Mouse (Mus musculus) testis, adult 2 months (tissue): ENCODE measurements at regions not wholly inside any gene's neighbourhood (a gene's known extent, or its start where the extent isn't known, plus 50 kb on each side); places are given as distances from the start of the nearest gene placed in this dataset.

Source experiments
- H3K27ac ChIP-seq: fragments of 200-500 bp; 2 replicates; pipeline ENCODE4 v1.5.1; 2012; ENCODE audit warnings: low read depth, low read length; ENCODE audit not compliant: control insufficient read depth, insufficient read depth
- H3K27me3 ChIP-seq: fragments of 200-500 bp; 2 replicates; pipeline ENCODE4 v1.6.1; 2012; ENCODE audit warnings: mild to moderate bottlenecking, low read length, moderate library complexity; ENCODE audit not compliant: control insufficient read depth, insufficient read depth
- H3K36me3 ChIP-seq: fragments of 200-500 bp; 2 replicates; pipeline ENCODE4 v1.6.1; 2012; ENCODE audit warnings: mild to moderate bottlenecking, low read length; ENCODE audit not compliant: control insufficient read depth, insufficient read depth
- H3K4me1 ChIP-seq: fragments of 200-500 bp; 2 replicates; pipeline ENCODE4 v1.6.1; 2012; ENCODE audit warnings: low read length; ENCODE audit not compliant: control insufficient read depth, insufficient read depth
- H3K4me3 ChIP-seq: fragments of 200-500 bp; 2 replicates; pipeline ENCODE4 v1.5.1; 2012; ENCODE audit warnings: low read depth, mild to moderate bottlenecking, low read length, moderate library complexity, mixed read lengths; ENCODE audit not compliant: control insufficient read depth
- CTCF ChIP-seq: fragments of 200-500 bp; IDR thresholded peaks from 2 replicates; pipeline ENCODE4 v1.5.1; 2012; ENCODE audit warnings: low read depth, mild to moderate bottlenecking, inconsistent platforms, low read length, moderate library complexity; ENCODE audit not compliant: control insufficient read depth, insufficient read depth, insufficient replicate concordance
- POLR2A ChIP-seq: fragments of 200-500 bp; IDR thresholded peaks from 2 replicates; pipeline ENCODE4 v1.6.1; 2012; ENCODE audit warnings: low read depth, mild to moderate bottlenecking, inconsistent platforms, low read length, moderate library complexity; ENCODE audit not compliant: control insufficient read depth

DNA sequence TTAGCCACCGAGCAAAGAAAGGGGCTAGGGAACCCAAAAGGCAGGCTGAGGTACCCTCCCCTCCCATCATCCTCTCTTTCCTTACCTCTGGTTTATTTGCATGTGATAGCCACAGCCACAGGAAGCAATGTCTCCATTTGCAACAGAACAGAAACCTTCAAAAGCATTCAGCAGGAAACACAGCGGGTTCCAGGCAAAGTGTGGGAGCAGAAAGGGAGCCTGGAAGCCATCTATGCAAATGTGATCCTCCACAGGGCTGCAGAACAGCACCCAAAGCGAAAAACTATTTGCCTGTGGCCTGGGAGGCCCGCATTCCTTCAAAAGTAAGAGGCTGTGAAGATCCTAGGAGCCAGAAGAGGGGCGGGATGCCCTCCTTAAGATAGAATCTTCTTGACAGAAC lies 177.6 kb downstream of the Sox9 start:
- Histone ChIP-seq H3K27ac (no peak overlapping the region), H3K27me3 (no peaks in the 10 kb centered on the region)
- TF ChIP-seq CTCF (no peak), POLR2A (no peak)

DNA sequence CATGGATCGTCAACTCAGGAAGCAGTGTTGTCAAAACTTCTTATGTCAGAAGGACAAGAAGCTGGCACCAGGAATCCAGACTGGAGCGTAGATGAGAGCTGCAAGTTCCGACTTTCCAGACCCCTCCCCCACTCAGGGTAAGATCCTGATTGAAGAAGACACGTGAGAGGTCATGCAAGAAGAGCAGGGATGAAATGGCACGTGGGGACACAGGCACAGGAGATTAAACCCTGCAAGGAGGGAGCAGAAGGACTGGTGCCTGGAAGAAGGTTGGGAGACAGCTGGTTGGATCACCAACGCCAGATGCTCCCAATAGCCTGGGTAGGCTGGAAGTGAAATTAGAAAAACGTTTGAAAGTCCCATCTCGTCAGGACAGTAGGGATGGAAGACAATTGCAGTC lies 191.3 kb downstream of the Sox9 start:
- no peak overlapping the region for H3K4me3 ChIP-seq
- no peak overlapping the region for H3K27ac ChIP-seq
- H3K27me3 ChIP-seq: no peaks in the 10 kb centered on the region
- H3K4me1 ChIP-seq: no peaks in the 10 kb centered on the region
- no peak for TF ChIP-seq CTCF
- TF ChIP-seq POLR2A: no peak
- no peaks in the 10 kb centered on the region for H3K36me3 ChIP-seq

More for the DNA sequence above, 177.6 kb downstream of the Sox9 start:
- Histone ChIP-seq H3K4me3 (peak overlapping the region; percentile 75), H3K4me1 (no peaks in the 10 kb centered on the region), H3K36me3 (no peaks in the 10 kb centered on the region)

DNA sequence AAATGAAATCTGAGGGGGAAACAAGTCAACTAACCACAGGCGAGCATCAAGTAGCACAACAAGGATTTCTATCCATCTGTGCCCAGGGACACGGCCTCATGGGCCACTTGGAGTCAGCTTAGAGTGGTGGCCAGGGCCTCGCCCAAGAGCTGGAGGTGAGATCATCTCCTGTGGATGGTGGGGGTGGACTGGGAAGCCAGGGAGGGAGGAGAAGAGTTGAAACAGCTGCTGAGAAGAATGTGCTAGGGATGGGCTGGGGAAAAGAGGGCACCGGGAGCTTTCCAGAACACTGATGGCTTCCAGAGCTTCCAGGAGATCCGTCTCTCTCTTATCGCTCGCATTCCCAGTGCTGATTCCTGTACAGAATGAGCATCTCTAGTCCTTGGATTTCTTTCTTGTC lies 192.9 kb downstream of the Sox9 start:
- TF ChIP-seq CTCF (no peak), POLR2A (no peak)
- Histone ChIP-seq H3K36me3 (no peaks in the 10 kb centered on the region), H3K27me3 (no peaks in the 10 kb centered on the region), H3K4me3 (no peak overlapping the region), H3K27ac (no peak overlapping the region), H3K4me1 (no peaks in the 10 kb centered on the region)

DNA sequence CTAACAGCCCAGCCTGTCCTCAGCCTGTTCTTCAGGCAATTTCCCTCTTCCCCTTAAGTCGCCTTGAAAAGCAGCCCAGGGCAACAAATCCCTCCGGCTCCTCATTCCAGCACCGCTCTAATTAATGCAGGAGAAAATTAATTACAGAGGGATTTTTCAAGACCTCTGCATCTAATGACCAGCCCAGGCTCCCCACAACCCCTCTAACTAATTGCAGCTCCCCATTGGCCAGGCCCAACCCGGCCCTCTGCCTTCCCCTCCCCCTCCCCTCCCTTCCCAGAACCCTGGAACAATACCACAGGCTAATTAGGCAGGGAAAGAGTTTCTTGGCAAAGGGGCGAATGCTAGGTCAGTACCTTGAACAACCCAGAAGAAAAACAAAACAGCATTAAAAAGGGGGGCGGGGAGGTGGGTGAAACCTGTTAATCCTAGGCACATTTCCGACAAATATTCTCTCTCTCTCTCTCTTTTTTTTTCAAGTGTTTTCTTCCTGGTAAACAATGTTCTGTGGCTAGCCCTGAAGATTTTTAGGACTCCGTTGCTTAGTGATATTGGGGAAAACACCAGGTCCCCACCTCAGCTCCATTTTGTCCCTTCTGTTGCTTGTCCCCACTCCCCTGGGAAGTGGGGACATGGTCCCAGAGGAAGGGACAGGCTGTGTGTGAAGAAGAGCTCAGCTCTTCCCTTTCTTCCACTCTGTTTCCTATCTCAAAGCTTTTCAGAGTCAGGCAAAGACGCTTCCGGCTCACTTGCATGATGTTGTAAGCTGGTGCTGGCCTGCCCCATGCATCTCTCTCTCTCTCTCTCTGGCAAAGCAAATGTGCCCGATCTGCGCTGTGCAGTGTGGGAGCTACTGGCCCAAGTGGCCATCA lies 195.1 kb downstream of the Sox9 start:
- H3K4me3 ChIP-seq: no peak overlapping the region
- no peaks in the 10 kb centered on the region for H3K36me3 ChIP-seq
- no peaks in the 10 kb centered on the region for H3K4me1 ChIP-seq
- H3K27me3 ChIP-seq: no peaks in the 10 kb centered on the region
- H3K27ac ChIP-seq: no peak overlapping the region
- TF ChIP-seq POLR2A (no peak), CTCF (no peak)

GRCm38 (mm10) chr11:112978884-112979283 lies 196.9 kb downstream of the Sox9 start:
- no peak overlapping the region for H3K4me3 ChIP-seq
- no peaks in the 10 kb centered on the region; the same call in 1 of the 2 replicates for H3K4me1 ChIP-seq
- no peak overlapping the region for H3K27ac ChIP-seq
- no peaks in the 10 kb centered on the region for H3K36me3 ChIP-seq
- TF ChIP-seq POLR2A: no peak
- TF ChIP-seq CTCF: no peak
- H3K27me3 ChIP-seq: no peaks in the 10 kb centered on the region

DNA sequence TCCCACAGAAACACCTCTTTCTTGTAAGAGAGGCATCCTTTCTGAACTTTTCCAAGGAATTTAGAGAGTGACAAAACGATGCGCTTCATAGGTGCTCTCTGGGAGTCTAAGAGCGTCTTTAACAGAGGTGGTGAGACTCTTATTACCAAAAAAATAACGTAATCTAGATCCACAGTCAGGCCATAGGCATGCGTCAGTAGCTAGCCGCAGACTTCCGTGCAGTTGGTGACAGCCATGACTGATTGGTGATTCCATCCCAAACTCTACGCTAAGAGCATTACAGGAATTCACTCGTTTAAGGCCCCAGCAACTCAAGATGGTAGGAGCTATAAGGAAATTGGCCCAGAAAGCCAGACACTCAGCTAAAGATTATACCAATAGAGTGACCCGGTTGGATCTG lies 197.4 kb downstream of the Sox9 start:
- TF ChIP-seq POLR2A: no peak
- no peak for TF ChIP-seq CTCF
- H3K36me3 ChIP-seq: no peaks in the 10 kb centered on the region
- no peaks in the 10 kb centered on the region; the same call in 1 of the 2 replicates for H3K4me1 ChIP-seq
- H3K27me3 ChIP-seq: no peaks in the 10 kb centered on the region
- H3K4me3 ChIP-seq: no peak overlapping the region
- no peak overlapping the region for H3K27ac ChIP-seq

DNA sequence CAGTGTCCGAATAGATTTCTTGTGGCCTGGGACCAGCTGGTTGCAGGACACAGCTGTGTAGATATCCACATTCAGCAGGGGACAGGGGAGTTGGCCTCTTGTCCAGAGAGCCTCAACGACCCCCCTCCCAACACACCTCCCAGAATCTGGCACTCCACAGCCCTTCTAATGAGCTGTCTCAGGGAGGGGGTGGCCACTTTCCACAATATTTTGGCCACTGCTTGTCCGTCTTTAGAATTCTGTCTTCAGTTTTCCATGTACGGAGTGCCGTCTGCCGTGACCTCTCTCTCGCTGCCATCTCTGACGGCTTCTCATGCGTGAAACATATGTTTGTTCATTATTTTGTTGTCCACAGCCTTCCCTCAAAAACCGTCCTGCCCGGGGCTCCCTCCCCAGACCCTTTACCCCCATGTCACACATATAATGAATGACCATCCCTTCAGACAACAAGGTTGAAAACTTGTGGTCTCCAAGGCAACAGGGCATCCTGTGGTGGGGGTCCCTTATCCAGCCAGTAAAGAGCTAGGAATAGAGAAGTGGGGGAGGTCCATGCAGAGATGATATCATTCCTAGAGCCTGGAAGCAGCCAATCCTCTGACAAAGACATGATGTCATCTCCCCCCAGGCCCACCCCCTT lies 200.3 kb downstream of the Sox9 start:
- Histone ChIP-seq H3K36me3 (no peaks in the 10 kb centered on the region), H3K27ac (no peak overlapping the region), H3K4me1 (no peaks in the 10 kb centered on the region; the same call in 1 of the 2 replicates), H3K27me3 (no peaks in the 10 kb centered on the region), H3K4me3 (no peak overlapping the region)
- no peak for TF ChIP-seq POLR2A
- no peak for TF ChIP-seq CTCF
